Mouse (Mus musculus): ENCODE measurements at regions not wholly inside any gene's neighbourhood (a gene's known extent, or its start where the extent isn't known, plus 50 kb on each side); places are given as distances from the start of the nearest gene placed in this dataset.

DNA sequence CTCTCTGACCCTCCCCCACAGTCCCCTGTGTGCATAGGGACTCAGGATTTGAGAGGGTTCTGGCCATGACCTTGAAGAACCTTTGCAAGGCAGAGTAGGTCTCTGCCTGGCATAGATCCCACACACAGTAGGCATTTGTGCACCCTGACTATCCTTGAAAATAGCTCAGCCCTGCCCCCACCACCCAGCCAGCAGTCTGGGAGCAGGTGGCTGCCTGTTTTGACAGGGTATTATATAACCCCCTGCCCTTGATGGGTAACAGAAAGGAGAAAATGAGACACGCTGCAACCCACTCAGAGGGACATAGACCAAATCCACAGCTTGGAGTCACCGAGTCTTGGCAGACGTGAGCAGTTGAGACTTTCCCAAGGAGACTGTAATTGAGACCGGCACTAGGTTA is 58.9 kb upstream of the Zfp536 start:
- ATAC-seq (ENCODE audit: insufficient number of reproducible peaks, insufficient read depth, low FRiP score, low TSS enrichment) = no peak
- Histone ChIP-seq H3K9me3 (no peaks in the 10 kb centered on the region), H3K4me1 (peaks cover 9% of the 10 kb centered on the region; the same call in 1 of the 2 replicates), H3K4me3 (no peak overlapping the region), H3K4me2 (replicated peaks) (no peak overlapping the region), H3K36me3 (no peaks in the 10 kb centered on the region), H3K27me3 (no peaks in the 10 kb centered on the region), H3K27ac (no peak overlapping the region), H3K9ac (no peak overlapping the region)
- WGBS = 51% methylated on average over 4 of the region's 4 CpGs

- Histone ChIP-seq H3K36me3 (no peaks in the 10 kb centered on the region), H3K9me3 (no peaks in the 10 kb centered on the region), H3K4me1 (no peaks in the 10 kb centered on the region), H3K4me3 (no peak overlapping the region), H3K27ac (no peak overlapping the region), H3K9ac (no peak overlapping the region), H3K4me2 (replicated peaks) (no peak overlapping the region), H3K27me3 (no peaks in the 10 kb centered on the region)
- ATAC-seq (ENCODE audit: insufficient number of reproducible peaks, insufficient read depth, low FRiP score, low TSS enrichment) = no peak
- 84% methylated on average over 5 of the region's 5 CpGs for WGBS
These were observed 52.3 kb upstream of the Zfp536 start for GRCm38 (mm10) chr7:37825766-37826165.
